Mouse (Mus musculus) heart, adult 2 months (tissue): Measurements from ENCODE around the gene Ear14. TPM values are rescaled to one million over a fixed set of nuclear protein-coding genes. Genes with fewer than 3 reads are reported as not detected.
"Not testable (repeated sequence)": the region's sequence is repeated elsewhere in the genome, so short reads cannot be mapped to it uniquely, and the experiment has no call there.

Experiments used
- DNase-seq, 2 experiments: peaks; one replicate each; pipeline ENCODE4 v3.0.0; 2021
- H3K27ac ChIP-seq: fragments of 200-600 bp; 2 replicates; pipeline ENCODE4 v1.8.1; 2022
- H3K27me3 ChIP-seq: fragments of 200-500 bp; 2 replicates; pipeline ENCODE4 v1.6.1; 2012; ENCODE audit warnings: mild to moderate bottlenecking, low read length, inconsistent platforms, mixed read lengths; ENCODE audit not compliant: control insufficient read depth, insufficient read depth
- H3K36me3 ChIP-seq: fragments of 200-500 bp; 2 replicates; pipeline ENCODE4 v1.6.1; 2012; ENCODE audit warnings: low read length, inconsistent platforms; ENCODE audit not compliant: control insufficient read depth, insufficient read depth
- H3K4me1 ChIP-seq: fragments of 200-500 bp; 2 replicates; pipeline ENCODE4 v1.6.1; 2011; ENCODE audit warnings: low read length; ENCODE audit not compliant: control insufficient read depth, insufficient read depth
- H3K4me3 ChIP-seq: fragments of 200-600 bp; 2 replicates; pipeline ENCODE4 v1.8.1; 2022
- H3K79me2 ChIP-seq: fragments of 200-500 bp; replicated peaks from 2 replicates; pipeline ENCODE4 v1.6.1; 2012; ENCODE audit warnings: mild to moderate bottlenecking, inconsistent platforms, low read length, moderate library complexity, mixed read lengths; ENCODE audit not compliant: control insufficient read depth, insufficient read depth
- H3K9ac ChIP-seq: fragments of 200-500 bp; 2 replicates; pipeline ENCODE4 v1.6.1; 2012; ENCODE audit warnings: low read depth, mild to moderate bottlenecking, control low read depth, inconsistent platforms, low read length, mixed read lengths
- CTCF ChIP-seq: fragments of 200-600 bp; IDR thresholded peaks from 2 replicates; pipeline ENCODE4 v1.8.1; 2022; ENCODE audit warnings: antibody characterized with exemption, mild to moderate bottlenecking, moderate library complexity
- EP300 ChIP-seq: fragments of 200-500 bp; IDR thresholded peaks from 2 replicates; pipeline ENCODE4 v1.6.1; 2011; ENCODE audit warnings: low read depth, low read length, control low read depth; ENCODE audit not compliant: insufficient read depth
- POLR2A ChIP-seq: fragments of 200-500 bp; IDR thresholded peaks from 2 replicates; pipeline ENCODE4 v1.6.1; 2011; ENCODE audit warnings: mild to moderate bottlenecking, low read depth, low read length, control low read depth; ENCODE audit not compliant: insufficient read depth
- WGBS: fragments of 180-500 bp; shearing (Covaris S2); methylation state at CpG from one replicate; pipeline ENCODE4 v1.1.7; 2018; 5-methylcytosine and 5-hydroxymethylcytosine counted together
- intact Hi-C: fragments of 180-260 bp; cut with DNase I; formaldehyde crosslinking; loops from one replicate; pipeline ENCODE4 v1.15.1; 2025
- polyA plus RNA-seq: library from polyadenylated mRNA; depleted of rRNA; stranded (reverse); fragments of >200 nt; gene quantifications from 2 replicates; pipeline ENCODE4 v1.2.3, GENCODE M21; 2012; rRNA removed
- total RNA-seq, 2 experiments: library from RNA; stranded (reverse); gene quantifications; 2 replicates each; pipeline ENCODE4 v1.2.3; 2021

The Ear14 gene
- total and polyA plus RNA-seq, 3 experiments, result not detected

DNA sequence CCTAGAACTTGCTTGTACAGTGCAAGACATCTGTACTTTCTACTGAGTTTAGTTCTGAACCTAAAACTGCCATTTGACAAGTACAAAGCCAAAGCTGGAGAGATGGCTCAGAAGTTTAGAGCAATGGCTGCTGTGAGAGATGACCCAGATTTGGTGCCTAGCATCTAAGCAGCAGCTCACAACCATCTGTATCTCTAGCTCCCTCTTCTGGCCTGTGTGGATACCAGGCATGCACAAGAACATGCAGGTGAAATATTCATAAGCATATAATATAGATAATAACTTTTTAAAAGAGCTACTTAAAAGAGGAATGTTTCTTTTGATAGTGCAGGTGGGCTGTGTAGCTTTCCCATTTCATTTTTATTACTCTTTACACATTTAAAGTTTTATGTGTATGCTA lies 37.7 kb downstream of the Ear14 start:
- intact Hi-C loops, result loop anchor here (1.0 kb wide), 2 partner anchors 65 to 138 kb away; no protein-coding TSS in a partner anchor
- Histone ChIP-seq H3K9ac (no peak overlapping the region), H3K79me2 (no peaks in the 10 kb centered on the region), H3K4me1 (peaks cover 1% of the 10 kb centered on the region; the same call in 1 of the 2 replicates), H3K27me3 (no peaks in the 10 kb centered on the region), H3K36me3 (no peaks in the 10 kb centered on the region), H3K27ac (no peak overlapping the region), H3K4me3 (no peak overlapping the region)
- no peak for TF ChIP-seq EP300
- peak; percentile 91 for TF ChIP-seq CTCF
- DNase-seq, result peak in 1 of 2 experiments; percentile 30

DNA sequence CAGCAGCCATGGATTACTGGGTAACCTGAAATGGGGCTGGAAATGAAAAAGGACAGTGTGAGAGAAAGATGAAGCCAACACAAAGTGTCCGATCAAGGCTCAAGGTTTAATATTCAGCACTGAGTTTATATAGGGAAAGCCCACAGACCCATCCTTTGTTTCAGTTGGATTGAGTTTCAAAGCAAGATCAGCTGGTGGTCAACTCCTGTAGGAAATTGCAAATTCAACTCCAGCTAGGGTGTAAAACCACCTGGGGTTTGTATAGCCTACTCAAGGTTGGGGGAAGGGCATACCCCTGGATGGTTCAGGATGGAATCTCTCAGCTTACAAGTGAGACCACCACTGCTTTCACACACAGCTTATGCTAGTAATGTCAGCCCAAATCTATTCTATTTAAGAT lies 44.5 kb downstream of the Ear14 start:
- TF ChIP-seq EP300, result no peak
- TF ChIP-seq CTCF, result no peak
- no peak for TF ChIP-seq POLR2A
- H3K9ac ChIP-seq, result no peak overlapping the region
- intact Hi-C loops, result no loop called here
- no peaks in the 10 kb centered on the region for H3K4me1 ChIP-seq
- DNase-seq, result no peak
- no peaks in the 10 kb centered on the region for H3K27me3 ChIP-seq
- H3K36me3 ChIP-seq, result no peaks in the 10 kb centered on the region
- no peak overlapping the region for H3K4me3 ChIP-seq
- no peak overlapping the region for H3K27ac ChIP-seq
- H3K79me2 ChIP-seq, result no peaks in the 10 kb centered on the region
- WGBS, result 82% methylated on average over 1 of the region's 1 CpGs

DNA sequence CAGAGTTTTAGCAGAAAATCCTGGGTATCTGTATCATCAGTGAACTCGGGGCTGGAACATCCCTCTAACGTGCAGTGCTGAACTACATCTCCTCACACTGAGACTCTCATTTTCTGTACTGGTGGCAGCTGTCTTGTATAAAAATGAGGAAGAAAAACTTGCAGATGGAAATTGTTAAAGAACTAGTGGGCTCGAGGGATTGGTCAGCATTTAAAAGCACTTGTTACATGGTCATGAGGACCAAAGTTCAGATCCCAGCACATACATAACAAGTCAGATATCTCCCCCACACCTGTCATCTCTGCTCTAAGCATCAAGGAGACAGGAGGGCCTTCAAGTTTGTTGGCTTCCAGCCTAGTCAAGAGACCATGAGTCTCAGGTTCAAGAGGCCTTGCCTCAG lies 47.2 kb downstream of the Ear14 start:
- H3K27ac ChIP-seq, result no peak overlapping the region
- DNase-seq, result no peak
- WGBS, result 66% methylated on average over 3 of the region's 3 CpGs
- no peak overlapping the region for H3K4me3 ChIP-seq
- no peaks in the 10 kb centered on the region for H3K4me1 ChIP-seq
- TF ChIP-seq CTCF (no peak), EP300 (no peak), POLR2A (no peak)
- no peak overlapping the region for H3K9ac ChIP-seq
- H3K27me3 ChIP-seq, result no peaks in the 10 kb centered on the region
- H3K36me3 ChIP-seq, result no peaks in the 10 kb centered on the region
- intact Hi-C loops, result loop anchor here (5.0 to 10.0 kb wide), 2 partner anchors 507 to 594 kb away; no protein-coding TSS in a partner anchor
- H3K79me2 ChIP-seq, result no peaks in the 10 kb centered on the region

- H3K27ac ChIP-seq, H3K4me3 ChIP-seq: not testable (repeated sequence)
Observed at GRCm38 (mm10) chr14:51252206-51252605, 49.0 kb downstream of the Ear14 start.

DNA sequence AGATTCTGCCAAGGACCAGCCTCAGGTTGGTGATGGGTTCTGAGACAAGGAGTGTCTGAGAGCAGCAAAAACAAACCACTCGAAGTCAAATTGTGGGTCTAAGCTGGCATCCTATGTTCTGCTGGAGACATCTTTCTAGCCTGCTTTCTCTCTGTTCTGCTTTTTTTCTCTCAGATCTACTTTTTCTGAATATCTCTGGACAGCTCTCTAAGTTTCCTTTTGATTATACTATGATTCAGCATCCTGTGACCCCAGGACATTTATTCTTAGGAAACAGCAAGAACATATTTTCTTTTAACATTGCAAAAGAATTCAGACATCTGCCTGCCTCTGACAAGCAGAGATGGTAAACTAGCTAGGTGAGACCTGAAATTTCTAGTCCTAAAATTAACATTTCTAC lies 50.4 kb downstream of the Ear14 start:
- TF ChIP-seq CTCF (no peak), EP300 (no peak), POLR2A (no peak)
- Histone ChIP-seq H3K79me2 (no peaks in the 10 kb centered on the region), H3K9ac (no peak overlapping the region), H3K4me3 (no peak overlapping the region), H3K27ac (no peak overlapping the region), H3K36me3 (no peaks in the 10 kb centered on the region), H3K27me3 (no peaks in the 10 kb centered on the region), H3K4me1 (no peaks in the 10 kb centered on the region)
- DNase-seq, result no peak
- intact Hi-C loops, result loop anchor here (5.0 to 10.0 kb wide), 2 partner anchors 504 to 591 kb away; no protein-coding TSS in a partner anchor
- WGBS, result 68% methylated on average over 1 of the region's 1 CpGs

More at GRCm38 (mm10) chr14:51252206-51252605, 49.0 kb downstream of the Ear14 start:
- H3K79me2 ChIP-seq, DNase-seq, H3K9ac ChIP-seq, H3K27me3 ChIP-seq, H3K4me1 ChIP-seq, H3K36me3 ChIP-seq: not testable (repeated sequence)
- intact Hi-C loops, result loop anchor here (5.0 to 10.0 kb wide), 2 partner anchors 505 to 593 kb away; no protein-coding TSS in a partner anchor

Other genes starting within 250 kb of the Ear14 start
- gene Pnp2, start 247.4 kb upstream of the Ear14 start, total RNA-seq, result under 1 TPM; 0.52 to 0.75 TPM
- 0.53 and 1.1 TPM in 2 replicates for gene Pnp2, start 247.4 kb upstream of the Ear14 start, polyA plus RNA-seq
- under 1 TPM in 1 of 2 experiments, not detected in 1; 0.61 TPM for gene Rnase10, start 195.6 kb upstream of the Ear14 start, total RNA-seq
- 0.21 and 0.38 TPM in 2 replicates for gene Rnase10, start 195.6 kb upstream of the Ear14 start, polyA plus RNA-seq
- not detected for gene Rnase9, start 161.5 kb upstream of the Ear14 start, total RNA-seq
- not detected in 2 replicates for gene Rnase9, start 161.5 kb upstream of the Ear14 start, polyA plus RNA-seq
- gene Rnase11, start 153.2 kb upstream of the Ear14 start, total RNA-seq, result not detected
- gene Rnase11, start 153.2 kb upstream of the Ear14 start, polyA plus RNA-seq, result not detected in 2 replicates
- gene Rnase12, start 145.7 kb upstream of the Ear14 start, total RNA-seq, result not detected
- not detected in 2 replicates for gene Rnase12, start 145.7 kb upstream of the Ear14 start, polyA plus RNA-seq
- gene Olfr750, start 129.0 kb upstream of the Ear14 start, total RNA-seq, result not detected
- gene Olfr750, start 129.0 kb upstream of the Ear14 start, polyA plus RNA-seq, result not detected in 2 replicates
- gene Rnase4, start 112.3 kb upstream of the Ear14 start, total RNA-seq, result 10 to 100 TPM; 47.9 to 59.6 TPM
- gene Rnase4, start 112.3 kb upstream of the Ear14 start, polyA plus RNA-seq, result 90.9 and 123 TPM in 2 replicates
- gene Ang, start 112.2 kb upstream of the Ear14 start, total RNA-seq, result 10 to 100 TPM in 1 of 2 experiments, 1 to 10 TPM in 1; 5.6 to 10.2 TPM
- gene Ang, start 112.2 kb upstream of the Ear14 start, polyA plus RNA-seq, result 10.8 and 12.1 TPM in 2 replicates
- gene Eddm3b, start 89.0 kb upstream of the Ear14 start, total RNA-seq, result not detected
- gene Eddm3b, start 89.0 kb upstream of the Ear14 start, polyA plus RNA-seq, result not detected in 2 replicates
- gene Rnase6, start 79.5 kb upstream of the Ear14 start, total RNA-seq, result under 1 TPM; 0.25 to 0.78 TPM
- 1.9 and 3.5 TPM in 2 replicates for gene Rnase6, start 79.5 kb upstream of the Ear14 start, polyA plus RNA-seq
- under 1 TPM; 0.42 to 0.84 TPM for gene Rnase1, start 56.6 kb upstream of the Ear14 start, total RNA-seq
- 0.53 and 0.76 TPM in 2 replicates for gene Rnase1, start 56.6 kb upstream of the Ear14 start, polyA plus RNA-seq
- gene Rnase2b, start 41.1 kb upstream of the Ear14 start, total RNA-seq, result not detected
- gene Rnase2b, start 41.1 kb upstream of the Ear14 start, polyA plus RNA-seq, result not detected in 2 replicates
- gene Ang2, start 4.2 kb upstream of the Ear14 start, total RNA-seq, result not detected
- gene Ang2, start 4.2 kb upstream of the Ear14 start, polyA plus RNA-seq, result not detected in 2 replicates
- under 1 TPM; 0.57 to 0.89 TPM for gene Rnase2a, start 52.7 kb downstream of the Ear14 start, total RNA-seq
- not detected in 2 replicates for gene Rnase2a, start 52.7 kb downstream of the Ear14 start, polyA plus RNA-seq
- not detected for gene Gm7247, start 158.4 kb downstream of the Ear14 start, total RNA-seq
- gene Gm7247, start 158.4 kb downstream of the Ear14 start, polyA plus RNA-seq, result not detected in 2 replicates
- gene Vmn2r88, start 207.4 kb downstream of the Ear14 start, total RNA-seq, result not detected
- gene Vmn2r88, start 207.4 kb downstream of the Ear14 start, polyA plus RNA-seq, result not detected in 2 replicates
- not detected for gene Vmn2r89, start 248.5 kb downstream of the Ear14 start, total RNA-seq
- not detected in 2 replicates for gene Vmn2r89, start 248.5 kb downstream of the Ear14 start, polyA plus RNA-seq